Mouse (Mus musculus): ENCODE data around the gene Il1rn.
A peak's percentile ranks its signal among the peaks of the same experiment; 100 is the strongest.

Il1rn gene

DNA sequence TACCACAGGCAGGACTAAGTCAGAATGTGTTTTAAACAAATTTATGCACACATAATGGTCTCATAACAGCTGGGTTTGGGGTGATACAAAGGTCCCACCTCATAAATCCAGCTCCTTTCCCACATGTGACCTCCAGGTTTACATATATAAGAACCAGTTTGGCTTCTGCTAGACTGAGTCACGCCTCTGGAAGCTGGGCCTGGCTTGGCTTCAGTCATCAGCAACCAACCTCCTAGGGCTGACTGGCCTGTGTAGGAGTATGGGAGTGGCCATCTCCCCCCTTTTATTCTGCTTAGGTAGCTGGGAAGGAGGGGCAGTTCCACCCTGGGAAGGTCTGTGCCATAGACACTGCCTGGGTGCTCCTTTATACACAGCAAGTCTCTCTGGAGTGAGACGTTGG lies at the start of gene Il1rn:
TSS of gene Il1rn (plus strand) at position 309 of the 400 bp plus-strand sequence.
- DNase-seq (ENCODE audit: low spot score in 2 of 2), result no peak

DNA sequence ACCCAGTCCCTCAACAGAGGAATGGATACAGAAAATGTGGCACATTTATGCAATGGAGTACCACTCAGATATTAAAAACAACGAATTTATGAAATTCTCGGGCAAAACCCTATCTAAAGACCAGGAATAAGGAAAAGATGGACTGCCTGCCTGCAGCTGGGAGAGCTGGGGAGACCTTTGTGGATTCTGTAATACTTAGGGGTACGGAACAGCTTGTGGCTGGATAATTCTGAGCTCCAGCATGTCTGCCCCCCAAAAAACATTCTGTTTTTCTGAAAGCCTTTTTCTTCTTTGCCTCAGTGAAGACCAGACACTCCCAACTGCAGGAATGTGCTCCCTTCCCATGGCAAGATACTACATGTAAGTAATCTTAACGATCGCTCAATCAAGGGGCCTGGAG lies 45.8 kb upstream of the Il1rn start, which contains the start of gene Il1f10:
TSS of gene Il1f10 (plus strand) at position 301 of the 400 bp plus-strand sequence.
- no peak for DNase-seq (ENCODE audit: low spot score in 2 of 2)

- no peak for DNase-seq (ENCODE audit: low spot score in 2 of 2)
Measured at GRCm38 (mm10) chr2:24294616-24295015, 42.0 kb upstream of the Il1rn start.

DNA sequence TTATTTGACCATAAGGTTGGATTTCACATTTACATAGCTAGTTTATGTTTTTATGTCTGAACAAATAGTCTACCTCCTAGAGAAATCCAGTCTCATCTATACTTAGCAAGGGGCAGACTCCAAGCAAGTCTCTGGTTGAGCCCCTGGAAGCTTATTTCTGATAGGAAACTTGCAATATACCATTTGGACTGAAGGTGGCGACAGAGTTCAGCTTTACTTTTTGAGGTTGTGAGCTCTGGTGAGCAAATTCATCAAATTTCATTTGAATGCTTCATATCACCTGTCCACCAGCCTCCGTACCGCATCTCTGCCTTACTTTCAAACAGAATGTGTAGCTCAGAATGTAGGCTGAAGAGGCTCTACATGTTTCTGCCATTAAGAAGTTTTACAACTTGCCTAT lies 39.8 kb upstream of the Il1rn start:
- DNase-seq (ENCODE audit: low spot score in 2 of 2), result peak in 1 of 2 experiments; percentile 23

- peak in 1 of 2 experiments; percentile 26 for DNase-seq (ENCODE audit: low spot score in 2 of 2)
Measured at GRCm38 (mm10) chr2:24311302-24312001, 25.2 kb upstream of the Il1rn start.

DNA sequence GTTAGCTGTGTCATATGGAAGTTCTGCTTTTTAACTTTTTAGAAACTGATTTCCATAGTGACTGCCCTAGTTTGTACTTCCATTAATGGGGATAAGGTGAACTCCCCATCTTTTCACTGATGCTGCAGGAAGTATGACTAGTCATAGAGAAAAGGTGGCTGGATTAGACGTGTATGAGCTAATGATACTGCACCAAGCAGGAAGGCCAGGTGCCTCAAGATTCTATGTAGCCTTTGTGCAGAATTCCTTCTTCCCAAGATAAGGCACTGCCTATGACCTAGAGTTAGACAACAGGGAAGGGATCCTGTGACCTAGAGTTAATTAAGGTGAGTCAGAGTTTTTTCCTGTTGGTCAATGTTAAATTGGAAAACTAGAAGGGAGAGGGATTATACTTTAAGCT lies 19.7 kb upstream of the Il1rn start:
- DNase-seq (ENCODE audit: low spot score in 2 of 2), result no peak

GRCm38 (mm10) chr2:24317919-24318598 lies 18.6 kb upstream of the Il1rn start:
- no peak for DNase-seq (ENCODE audit: low spot score in 2 of 2)

- DNase-seq (ENCODE audit: low spot score in 2 of 2), result no peak
Measured at GRCm38 (mm10) chr2:24335333-24335732, 1.3 kb upstream of the Il1rn start.

GRCm38 (mm10) chr2:24341395-24341885 lies 4.8 kb downstream of the Il1rn start:
- no peak for DNase-seq (ENCODE audit: low spot score in 2 of 2)

GRCm38 (mm10) chr2:24344619-24345018 lies 8.0 kb downstream of the Il1rn start:
- DNase-seq (ENCODE audit: low spot score in 2 of 2), result no peak

DNA sequence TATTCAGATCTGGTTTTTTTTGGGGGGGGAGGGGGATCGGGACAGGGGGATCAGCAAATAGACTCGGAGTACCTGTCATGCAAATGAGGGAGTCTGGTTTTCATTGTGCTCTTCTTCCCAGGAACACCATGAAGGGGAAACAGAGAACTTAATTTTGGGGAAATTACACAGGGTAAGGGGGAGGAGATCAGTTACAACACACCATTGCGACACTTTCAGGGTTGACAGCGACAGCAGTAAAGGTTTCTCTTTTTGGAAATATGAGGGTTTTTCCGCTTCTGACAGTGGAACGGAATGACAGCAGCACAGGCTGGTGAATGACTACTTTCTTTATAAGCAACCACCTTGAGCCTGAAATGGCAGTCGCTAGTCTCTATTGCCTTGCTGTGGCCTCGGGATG lies 8.4 kb downstream of the Il1rn start:
- DNase-seq (ENCODE audit: low spot score in 2 of 2), result no peak

DNA sequence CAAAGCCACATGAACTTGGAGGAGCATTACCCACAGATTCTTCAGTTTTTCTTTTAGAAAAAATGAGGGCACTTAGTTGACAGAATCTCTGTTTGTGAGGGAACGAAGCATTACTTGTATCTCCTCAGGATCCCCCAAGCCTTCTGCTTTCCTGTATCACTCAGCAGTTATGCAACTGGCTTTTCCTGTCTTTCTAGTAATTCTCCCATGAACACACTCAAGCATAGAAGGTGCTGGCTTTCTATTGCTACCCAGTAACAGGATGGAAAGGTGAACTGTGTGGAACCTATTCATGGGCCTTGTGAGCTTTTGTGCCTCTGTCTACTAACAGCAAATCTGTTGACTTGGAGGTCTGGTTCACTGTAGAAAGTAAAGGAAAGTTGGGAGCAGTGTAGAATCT lies 11.3 kb downstream of the Il1rn start:
- DNase-seq (ENCODE audit: low spot score in 2 of 2), result no peak

GRCm38 (mm10) chr2:24351159-24351558 lies 14.5 kb downstream of the Il1rn start:
- DNase-seq (ENCODE audit: low spot score in 2 of 2), result no peak

GRCm38 (mm10) chr2:24353042-24353441 lies 16.4 kb downstream of the Il1rn start:
- DNase-seq (ENCODE audit: low spot score in 2 of 2), result no peak

GRCm38 (mm10) chr2:24357642-24358041 lies 21.0 kb downstream of the Il1rn start:
- peak in 1 of 2 experiments; percentile 10 for DNase-seq (ENCODE audit: low spot score in 2 of 2)

GRCm38 (mm10) chr2:24359347-24359746 lies 22.7 kb downstream of the Il1rn start:
- DNase-seq (ENCODE audit: low spot score in 2 of 2), result no peak

DNA sequence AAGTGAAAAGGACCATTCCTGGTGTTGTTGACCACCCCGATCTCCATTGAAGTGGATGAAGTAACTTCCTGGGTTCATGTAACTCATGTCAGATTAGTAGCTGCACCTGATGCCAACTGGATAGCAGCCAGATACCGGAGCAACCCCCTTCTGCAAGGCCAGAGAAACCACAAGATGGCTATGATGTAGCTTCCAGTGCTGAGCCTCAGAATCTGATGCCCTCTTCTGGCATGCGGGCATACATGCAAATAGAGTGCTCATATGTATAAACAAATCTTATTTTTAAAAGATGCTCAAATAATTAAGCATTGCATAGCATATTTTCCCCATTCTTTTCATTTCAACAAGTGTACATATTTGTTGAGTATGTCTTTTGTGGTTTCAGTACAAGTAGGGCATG lies 27.2 kb downstream of the Il1rn start:
- DNase-seq (ENCODE audit: low spot score in 2 of 2), result no peak

- no peak for DNase-seq (ENCODE audit: low spot score in 2 of 2)
Measured at GRCm38 (mm10) chr2:24366214-24366975, 29.7 kb downstream of the Il1rn start.

DNA sequence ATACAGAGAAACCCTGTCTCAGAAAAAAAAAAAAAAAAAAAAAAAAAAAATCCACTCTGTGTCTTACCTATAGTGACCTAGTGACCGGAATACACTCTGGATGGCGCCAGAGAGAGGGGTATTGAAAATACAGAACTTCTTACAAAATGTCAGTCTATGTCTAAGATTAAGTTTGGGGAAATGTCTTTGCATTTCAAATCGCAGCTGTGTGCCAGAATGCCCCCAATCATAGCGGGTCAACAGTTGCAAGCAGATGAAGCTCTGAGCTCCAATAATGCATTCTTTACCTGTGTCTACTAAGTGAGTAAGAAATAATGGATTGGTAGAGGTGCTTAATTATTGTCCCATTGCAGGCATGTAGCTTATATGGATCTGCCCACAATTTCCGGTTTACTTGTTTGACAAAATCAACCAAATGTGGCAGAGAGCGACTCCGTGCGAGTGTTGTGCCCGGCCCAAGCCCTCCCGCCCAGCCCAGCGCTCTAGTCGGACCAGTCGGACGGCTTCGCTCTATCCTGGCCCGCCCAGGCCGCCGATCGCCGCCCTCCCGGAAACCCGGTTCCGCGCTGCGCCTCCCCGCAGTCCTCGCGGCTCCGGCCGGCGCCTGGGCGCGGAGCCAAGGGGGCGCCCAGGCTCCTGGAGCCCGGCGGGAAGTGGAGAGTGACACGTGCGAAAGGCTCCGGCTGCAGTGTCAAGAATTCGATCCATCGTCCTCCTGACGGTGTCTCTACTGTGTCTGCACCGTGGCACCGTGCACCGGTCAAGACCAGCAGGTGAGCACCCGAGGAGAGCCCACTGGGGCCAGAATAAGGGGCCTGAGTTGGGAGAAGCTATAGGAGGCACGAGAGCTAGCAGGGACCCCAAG lies 30.6 kb downstream of the Il1rn start, which contains the start of gene Psd4:
TSS of gene Psd4 (plus strand) at position 551 of the 865 bp plus-strand sequence.
- DNase-seq (ENCODE audit: low spot score in 2 of 2), result peak in 1 of 2 experiments; percentile 48

GRCm38 (mm10) chr2:24367895-24368261 lies 31.2 kb downstream of the Il1rn start:
- DNase-seq (ENCODE audit: low spot score in 2 of 2), result no peak

DNA sequence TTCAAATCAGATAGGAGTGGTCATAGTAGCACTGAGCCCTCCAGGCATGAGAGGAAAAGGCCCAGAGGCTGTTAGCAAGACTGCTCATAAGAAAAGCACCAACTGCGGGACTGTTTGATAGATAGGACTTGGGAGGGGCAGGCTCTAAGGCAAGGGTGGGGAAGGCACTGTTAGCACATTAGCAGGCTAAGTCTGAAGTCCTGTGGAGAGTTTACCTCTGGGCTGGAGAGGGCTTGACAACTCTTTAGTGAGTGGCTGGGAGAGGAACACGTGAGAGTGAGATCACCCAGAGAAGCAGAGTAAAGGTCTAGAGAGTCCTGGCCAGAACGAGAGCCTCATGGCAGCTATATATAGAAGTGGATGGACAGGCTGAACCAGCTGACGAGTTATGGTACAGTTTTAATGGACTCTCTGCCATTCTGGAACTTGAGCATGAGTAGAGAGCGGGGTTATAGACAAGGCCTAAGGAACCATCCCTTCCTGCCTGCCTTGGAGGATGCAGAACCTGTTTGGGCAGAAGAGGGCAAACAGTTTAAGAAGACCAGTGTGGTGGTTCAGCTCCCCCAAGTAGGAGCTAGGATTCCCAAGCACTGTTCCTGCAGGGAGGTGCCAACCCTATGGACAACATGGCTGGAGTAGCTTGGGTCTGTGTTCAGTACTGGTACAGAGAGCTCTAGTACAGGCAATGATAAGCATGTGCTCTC lies 42.2 kb downstream of the Il1rn start:
- no peak for DNase-seq (ENCODE audit: low spot score in 2 of 2)

Data from spleen, postnatal 14 days (tissue).